Mouse (Mus musculus) limb, embryonic 14.5 days (tissue): Measurements from ENCODE around the gene Tspear. TPM values are rescaled to one million over a fixed set of nuclear protein-coding genes. Genes with fewer than 3 reads are reported as not detected.
"Not testable (repeated sequence)": the region's sequence is repeated elsewhere in the genome, so short reads cannot be mapped to it uniquely, and the experiment has no call there.

Experiments used
- ATAC-seq: fragments of 200-750 bp; cut with Nextera tagmentation; 2 replicates; pipeline ENCODE4 v1.8.0; 2017; ENCODE audit warnings: low read depth, moderate number of reproducible peaks, moderate TSS enrichment; ENCODE audit not compliant: low FRiP score
- DNase-seq: peaks from one replicate; pipeline ENCODE4 v3.0.0-alpha.2; 2015; ENCODE audit warnings: low spot score
- H3K27ac ChIP-seq: fragments of 300-500 bp; sonication (generic); replicated peaks from 2 replicates; pipeline ENCODE4 v1.5.1; 2014; ENCODE audit warnings: low read depth, mild to moderate bottlenecking, low read length, moderate library complexity, mixed read lengths
- H3K27me3 ChIP-seq: fragments of 300-500 bp; sonication (generic); 2 replicates; pipeline ENCODE4 v1.6.1; 2014; ENCODE audit warnings: low read length, mixed read lengths; ENCODE audit not compliant: control insufficient read depth, insufficient read depth
- H3K36me3 ChIP-seq: fragments of 300-500 bp; sonication (generic); 2 replicates; pipeline ENCODE4 v1.6.1; 2014; ENCODE audit warnings: mild to moderate bottlenecking, low read length, moderate library complexity, mixed read lengths; ENCODE audit not compliant: control insufficient read depth, insufficient read depth
- H3K4me1 ChIP-seq: fragments of 300-500 bp; sonication (generic); 2 replicates; pipeline ENCODE4 v1.6.1; 2014; ENCODE audit warnings: antibody characterized with exemption, low read length, mixed read lengths; ENCODE audit not compliant: control insufficient read depth, insufficient read depth
- H3K4me2 ChIP-seq: fragments of 300-500 bp; sonication (generic); replicated peaks from 2 replicates; pipeline ENCODE4 v1.6.1; 2014; ENCODE audit warnings: low read depth, mild to moderate bottlenecking, low read length, moderate library complexity; ENCODE audit not compliant: severe bottlenecking
- H3K4me3 ChIP-seq: fragments of 300-500 bp; sonication (generic); replicated peaks from 2 replicates; pipeline ENCODE4 v1.5.1; 2014; ENCODE audit warnings: low read length
- H3K9ac ChIP-seq: fragments of 300-500 bp; sonication (generic); 2 replicates; pipeline ENCODE4 v1.6.1; 2014; ENCODE audit warnings: mild to moderate bottlenecking, low read depth, low read length, moderate library complexity; ENCODE audit not compliant: severe bottlenecking
- H3K9me3 ChIP-seq: fragments of 300-500 bp; sonication (generic); 2 replicates; pipeline ENCODE4 v1.6.1; 2016; ENCODE audit warnings: low read length; ENCODE audit not compliant: control insufficient read depth
- POLR2A ChIP-seq: fragments of 200-500 bp; IDR thresholded peaks from 2 replicates; pipeline ENCODE4 v1.8.0; 2012; ENCODE audit warnings: inconsistent platforms, mild to moderate bottlenecking, moderate library complexity, borderline replicate concordance; ENCODE audit not compliant: insufficient read depth, insufficient read length; ENCODE audit errors: extremely low read depth
- WGBS: fragments of 180-500 bp; shearing (Covaris S2); extraction: QIAGEN DNeasy Blood & Tissue Kit; methylation state at CpG from one replicate; pipeline ENCODE4 v1.1.7; 2014; 5-methylcytosine and 5-hydroxymethylcytosine counted together
- polyA plus RNA-seq, 2 experiments: library from polyadenylated mRNA; depleted of rRNA in 1 of 2; stranded (reverse) in 1 of 2; unstranded in 1 of 2; fragments of >200 nt; fragmentation: Nextera tagmentation in 1 of 2; extraction: Ambion mirVana in 1 of 2; gene quantifications; 2 replicates each; pipeline versions ENCODE4 v1.2.1 to v1.2.3; 2012 to 2014

Gene Tspear
- polyA plus RNA-seq, 2 experiments, result 1.5 to 2.0 TPM

DNA sequence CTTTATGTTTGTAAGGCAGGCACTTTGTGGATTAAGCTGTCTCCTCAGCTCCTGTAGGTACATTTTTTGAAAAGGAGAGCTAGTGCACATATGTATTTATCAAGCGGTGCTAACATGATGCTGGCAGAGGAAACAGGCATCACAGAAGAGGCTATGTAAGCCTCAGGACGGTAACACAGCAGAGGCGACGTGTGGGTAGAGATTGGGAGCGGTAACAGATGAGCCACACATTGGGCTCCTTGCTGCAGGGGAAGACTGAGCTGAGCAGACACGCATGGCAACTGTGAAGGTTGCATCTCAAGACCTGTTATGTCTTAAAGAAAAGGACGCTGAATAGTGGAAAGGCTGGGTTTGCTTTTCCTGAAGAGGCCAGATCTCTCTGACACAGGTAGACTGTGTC lies 3.4 kb upstream of the Tspear start:
- Histone ChIP-seq H3K36me3 (no peaks in the 10 kb centered on the region), H3K4me3 (no peak overlapping the region), H3K9ac (no peak overlapping the region), H3K9me3 (no peaks in the 10 kb centered on the region), H3K4me2 (no peak overlapping the region), H3K27ac (no peak overlapping the region), H3K27me3 (peaks cover 29% of the 10 kb centered on the region), H3K4me1 (peaks cover 12% of the 10 kb centered on the region)
- DNase-seq, result no peak
- 77% methylated on average over 7 of the region's 7 CpGs for WGBS
- TF ChIP-seq POLR2A, result no peak
- ATAC-seq, result no peak

- no peak for TF ChIP-seq POLR2A
- ATAC-seq, result no peak
- no peak for DNase-seq
- no peak overlapping the region for H3K4me3 ChIP-seq
- H3K9me3 ChIP-seq, result no peaks in the 10 kb centered on the region
- no peak overlapping the region for H3K9ac ChIP-seq
- WGBS, result 17% methylated on average over 8 of the region's 8 CpGs
- H3K27me3 ChIP-seq, result peaks cover 29% of the 10 kb centered on the region
- H3K4me2 ChIP-seq, result no peak overlapping the region
- no peaks in the 10 kb centered on the region for H3K36me3 ChIP-seq
- H3K4me1 ChIP-seq, result peaks cover 8% of the 10 kb centered on the region
- H3K27ac ChIP-seq, result no peak overlapping the region
Measured at GRCm38 (mm10) chr10:77684181-77684580, 2.2 kb upstream of the Tspear start.

GRCm38 (mm10) chr10:77687021-77687420 lies 652 bp downstream of the Tspear start:
- no peak overlapping the region for H3K27ac ChIP-seq
- H3K27me3 ChIP-seq, result peaks cover 29% of the 10 kb centered on the region
- WGBS, result 14% methylated on average over 10 of the region's 10 CpGs
- H3K9me3 ChIP-seq, result no peaks in the 10 kb centered on the region
- H3K36me3 ChIP-seq, result no peaks in the 10 kb centered on the region
- no peak overlapping the region for H3K9ac ChIP-seq
- H3K4me3 ChIP-seq, result no peak overlapping the region
- DNase-seq, result no peak
- no peak for TF ChIP-seq POLR2A
- no peak overlapping the region for H3K4me2 ChIP-seq
- ATAC-seq, result no peak
- peaks cover 8% of the 10 kb centered on the region for H3K4me1 ChIP-seq

GRCm38 (mm10) chr10:77690356-77690807 lies 4.0 kb downstream of the Tspear start, which contains the start of gene Gm19402:
Gene Gm19402, minus strand, starts transcription at chr10:77690757.
- not testable (repeated sequence) for H3K4me1 ChIP-seq, H3K4me2 ChIP-seq, H3K36me3 ChIP-seq, ATAC-seq, H3K9me3 ChIP-seq, H3K4me3 ChIP-seq, H3K27ac ChIP-seq, H3K9ac ChIP-seq, DNase-seq
- WGBS, result 80% methylated on average over 3 of the region's 3 CpGs
- H3K27me3 ChIP-seq, result peaks cover 25% of the 10 kb centered on the region

DNA sequence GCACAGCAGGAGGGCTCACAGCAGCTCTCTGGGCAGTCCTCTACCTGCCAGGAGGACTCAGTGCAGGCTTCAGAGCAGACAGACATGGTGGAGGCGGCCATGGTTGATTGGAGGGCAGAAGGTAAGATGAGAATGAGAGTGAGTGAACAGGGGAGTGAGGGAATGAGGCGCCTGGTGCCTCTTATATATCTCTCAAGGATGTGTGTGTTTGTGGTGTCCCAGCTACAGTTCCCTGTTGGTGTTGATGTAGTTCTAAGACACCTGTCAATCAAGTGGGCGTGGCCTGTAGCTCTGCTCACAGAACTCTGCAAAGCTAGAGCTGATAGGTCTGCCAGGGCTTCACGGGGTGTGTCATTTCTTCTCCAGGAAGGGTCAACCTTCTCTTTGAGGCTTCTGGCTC lies 10.8 kb downstream of the Tspear start, which contains the start of gene Gm9508:
Gm9508 (minus strand) TSS at position 101 of the 400 bp plus-strand sequence.
- H3K4me1 ChIP-seq, result 0 out of 2 replicates have a peak, but pooled peaks cover 3% of the 10 kb centered on the region
- H3K4me2 ChIP-seq, result no peak within 1 kb of the TSS
- 30% methylated on average over 4 of the region's 4 CpGs for WGBS
- H3K4me3 ChIP-seq, result no peak within 1 kb of the TSS
- ATAC-seq, result no peak
- DNase-seq, result no peak
- no peaks in the 10 kb centered on the region for H3K36me3 ChIP-seq
- no peak within 1 kb of the TSS for H3K27ac ChIP-seq
- H3K9ac ChIP-seq, result no peak within 1 kb of the TSS
- no peak for TF ChIP-seq POLR2A
- H3K9me3 ChIP-seq, result no peaks in the 10 kb centered on the region
- no peaks in the 10 kb centered on the region for H3K27me3 ChIP-seq

- DNase-seq, result no peak
- H3K9me3 ChIP-seq, result peaks cover 5% of the 10 kb centered on the region; the same call in 1 of the 2 replicates
- 84% methylated on average over 1 of the region's 1 CpGs for WGBS
- no peak within 1 kb of the TSS for H3K4me3 ChIP-seq
- ATAC-seq, result no peak
- no peak for TF ChIP-seq POLR2A
- H3K4me2 ChIP-seq, result no peak within 1 kb of the TSS
- no peaks in the 10 kb centered on the region for H3K4me1 ChIP-seq
- H3K27ac ChIP-seq, result no peak within 1 kb of the TSS
- no peak within 1 kb of the TSS for H3K9ac ChIP-seq
- H3K36me3 ChIP-seq, result no peaks in the 10 kb centered on the region
- no peaks in the 10 kb centered on the region for H3K27me3 ChIP-seq
Measured at GRCm38 (mm10) chr10:77706326-77706725, 20.0 kb downstream of the Tspear start, which contains the start of gene Gm10272. Gene Gm10272, plus strand, starts transcription at chr10:77706626.
